Mouse (Mus musculus) forebrain, embryonic 13.5 days (tissue): Measurements from ENCODE around the gene Prss38. TPM values are rescaled to one million over a fixed set of nuclear protein-coding genes. Genes with fewer than 3 reads are reported as not detected.

Source experiments
- ATAC-seq: fragments of 200-750 bp; cut with Nextera tagmentation; 2 replicates; pipeline ENCODE4 v1.8.0; 2017
- H3K27ac ChIP-seq: fragments of 300-500 bp; sonication (generic); 2 replicates; pipeline ENCODE4 v1.5.1; 2015; ENCODE audit warnings: inconsistent platforms, mild to moderate bottlenecking, moderate library complexity
- H3K27me3 ChIP-seq: fragments of 300-500 bp; sonication (generic); 2 replicates; pipeline ENCODE4 v1.6.1; 2015; ENCODE audit warnings: mild to moderate bottlenecking, inconsistent platforms
- H3K36me3 ChIP-seq: fragments of 300-500 bp; sonication (generic); 2 replicates; pipeline ENCODE4 v1.6.1; 2015; ENCODE audit warnings: mild to moderate bottlenecking, inconsistent platforms; ENCODE audit not compliant: poor library complexity, severe bottlenecking
- H3K4me1 ChIP-seq: fragments of 300-500 bp; sonication (generic); 2 replicates; pipeline ENCODE4 v1.6.1; 2015; ENCODE audit warnings: inconsistent platforms
- H3K4me2 ChIP-seq: fragments of 300-500 bp; sonication (generic); 2 replicates; pipeline ENCODE4 v1.6.1; 2015; ENCODE audit warnings: inconsistent platforms, mild to moderate bottlenecking, moderate library complexity
- H3K4me3 ChIP-seq: fragments of 300-500 bp; sonication (generic); 2 replicates; pipeline ENCODE4 v1.5.1; 2015; ENCODE audit warnings: mild to moderate bottlenecking, inconsistent platforms
- H3K9ac ChIP-seq: fragments of 300-500 bp; sonication (generic); 2 replicates; pipeline ENCODE4 v1.6.1; 2015; ENCODE audit warnings: mild to moderate bottlenecking, inconsistent platforms
- H3K9me3 ChIP-seq: fragments of 300-500 bp; sonication (generic); replicated peaks from 2 replicates; pipeline ENCODE4 v1.6.1; 2016; ENCODE audit warnings: inconsistent platforms
- WGBS: fragments of 180-500 bp; shearing (Covaris S2); methylation state at CpG from one replicate; pipeline ENCODE4 v1.1.7; 2015; 5-methylcytosine and 5-hydroxymethylcytosine counted together
- microRNA-seq: library from miRNA; unstranded; fragments of <30 nt; microRNA quantifications from one replicate; pipeline ENCODE4, GENCODE M21; 2016
- polyA plus RNA-seq: library from polyadenylated mRNA; unstranded; fragments of >200 nt; fragmentation: Nextera tagmentation; extraction: Ambion mirVana; gene quantifications from 2 replicates; pipeline ENCODE4 v1.2.1, GENCODE M21; 2015

The Prss38 gene
- polyA plus RNA-seq, 1 experiment from 2014 or later, result not detected

DNA sequence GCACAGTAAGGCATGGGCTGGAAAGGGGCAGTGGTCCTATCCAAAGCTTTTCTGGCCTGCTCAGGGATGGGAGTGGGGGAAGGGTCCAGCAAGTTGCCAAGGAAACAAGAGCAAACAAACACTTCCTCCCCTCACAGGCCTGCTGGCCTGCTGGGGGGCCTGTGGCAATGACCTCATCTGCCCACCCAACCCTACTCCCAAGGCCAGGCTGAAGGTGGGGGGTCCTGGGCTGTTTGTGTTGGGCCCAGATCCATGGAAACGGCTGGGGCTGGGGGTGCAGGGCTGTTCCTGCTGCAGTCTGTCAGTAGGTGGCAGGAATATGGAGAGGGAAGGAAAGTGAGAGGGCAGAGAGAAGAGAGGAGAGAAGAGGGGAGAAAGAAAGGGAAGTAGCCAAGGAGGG, 39.1 kb downstream of the Prss38 start:
- no peaks in the 10 kb centered on the region for H3K9me3 ChIP-seq
- peaks cover 19% of the 10 kb centered on the region for H3K27me3 ChIP-seq
- no peak overlapping the region for H3K9ac ChIP-seq
- H3K36me3 ChIP-seq, result no peaks in the 10 kb centered on the region
- H3K4me2 ChIP-seq, result no peak overlapping the region
- H3K4me1 ChIP-seq, result peaks cover 6% of the 10 kb centered on the region
- no peak overlapping the region for H3K4me3 ChIP-seq
- no peak for ATAC-seq
- WGBS, result 17% methylated on average over 1 of the region's 1 CpGs
- H3K27ac ChIP-seq, result no peak overlapping the region

DNA sequence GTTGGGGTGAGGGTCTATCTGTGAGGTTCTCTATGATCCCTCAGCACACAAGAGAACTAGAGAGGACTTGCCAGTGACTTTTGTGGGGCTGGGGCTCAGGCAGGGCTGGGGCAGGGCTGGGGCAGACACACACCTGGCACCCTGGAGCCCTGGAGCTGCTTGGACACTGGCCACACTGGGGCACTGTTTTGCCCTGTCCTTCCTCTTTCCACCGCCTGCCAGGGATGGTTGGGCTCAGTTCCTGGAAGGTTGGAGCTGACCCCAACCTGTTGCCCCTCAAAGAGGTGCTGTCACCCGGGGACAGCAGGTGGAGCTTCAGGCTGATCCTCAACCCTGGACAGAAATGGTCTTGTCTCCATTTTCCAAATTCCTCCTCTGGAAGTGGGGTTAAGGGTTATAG, 39.5 kb downstream of the Prss38 start:
- H3K4me2 ChIP-seq, result no peak overlapping the region
- no peak overlapping the region for H3K9ac ChIP-seq
- no peaks in the 10 kb centered on the region for H3K36me3 ChIP-seq
- 57% methylated on average over 2 of the region's 2 CpGs for WGBS
- peaks cover 6% of the 10 kb centered on the region for H3K4me1 ChIP-seq
- no peak overlapping the region for H3K4me3 ChIP-seq
- no peaks in the 10 kb centered on the region for H3K9me3 ChIP-seq
- H3K27me3 ChIP-seq, result peaks cover 22% of the 10 kb centered on the region
- no peak overlapping the region for H3K27ac ChIP-seq
- ATAC-seq, result no peak

GRCm38 (mm10) chr11:59335150-59335549, 40.3 kb downstream of the Prss38 start:
- Histone ChIP-seq H3K4me1 (peaks cover 8% of the 10 kb centered on the region), H3K36me3 (no peaks in the 10 kb centered on the region), H3K27ac (no peak overlapping the region), H3K9me3 (no peaks in the 10 kb centered on the region), H3K4me3 (no peak overlapping the region), H3K27me3 (peaks cover 22% of the 10 kb centered on the region), H3K4me2 (no peak overlapping the region), H3K9ac (no peak overlapping the region)
- no peak for ATAC-seq
- WGBS, result 83% methylated on average over 4 of the region's 4 CpGs

DNA sequence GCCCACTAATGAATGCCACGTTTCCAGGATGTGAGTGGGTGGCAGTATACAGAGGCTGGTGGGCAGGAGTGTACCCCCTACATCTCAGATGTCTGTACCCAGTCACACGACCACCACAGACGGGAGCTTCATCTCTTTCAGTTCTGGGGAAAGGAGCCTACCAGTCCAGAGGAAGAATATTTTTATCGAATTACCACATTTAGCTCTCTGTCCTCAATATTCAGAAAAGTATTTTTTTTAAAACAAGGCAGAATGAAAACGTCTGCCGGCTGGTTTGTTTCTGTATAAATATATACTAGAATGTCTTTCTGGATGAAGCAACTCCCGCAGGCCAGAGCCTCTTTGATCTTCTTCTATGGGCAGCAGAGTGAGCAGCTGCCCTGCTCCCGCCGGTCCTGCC, 42.5 kb downstream of the Prss38 start:
- WGBS, result 33% methylated on average over 9 of the region's 9 CpGs
- H3K9me3 ChIP-seq, result no peaks in the 10 kb centered on the region
- no peak overlapping the region for H3K4me3 ChIP-seq
- H3K27me3 ChIP-seq, result peaks cover 22% of the 10 kb centered on the region
- no peak overlapping the region for H3K27ac ChIP-seq
- no peak overlapping the region for H3K4me2 ChIP-seq
- peaks cover 23% of the 10 kb centered on the region for H3K4me1 ChIP-seq
- no peak overlapping the region for H3K9ac ChIP-seq
- ATAC-seq, result no peak
- H3K36me3 ChIP-seq, result no peaks in the 10 kb centered on the region

- H3K4me3 ChIP-seq, result no peak overlapping the region
- H3K4me2 ChIP-seq, result no peak overlapping the region
- H3K9ac ChIP-seq, result no peak overlapping the region
- H3K27me3 ChIP-seq, result peaks cover 22% of the 10 kb centered on the region
- peaks cover 20% of the 10 kb centered on the region for H3K4me1 ChIP-seq
- ATAC-seq, result no peak
- H3K36me3 ChIP-seq, result no peaks in the 10 kb centered on the region
- 82% methylated on average over 16 of the region's 16 CpGs for WGBS
- H3K27ac ChIP-seq, result no peak overlapping the region
- H3K9me3 ChIP-seq, result no peaks in the 10 kb centered on the region
Measured at GRCm38 (mm10) chr11:59331167-59331869, 44.1 kb downstream of the Prss38 start.

DNA sequence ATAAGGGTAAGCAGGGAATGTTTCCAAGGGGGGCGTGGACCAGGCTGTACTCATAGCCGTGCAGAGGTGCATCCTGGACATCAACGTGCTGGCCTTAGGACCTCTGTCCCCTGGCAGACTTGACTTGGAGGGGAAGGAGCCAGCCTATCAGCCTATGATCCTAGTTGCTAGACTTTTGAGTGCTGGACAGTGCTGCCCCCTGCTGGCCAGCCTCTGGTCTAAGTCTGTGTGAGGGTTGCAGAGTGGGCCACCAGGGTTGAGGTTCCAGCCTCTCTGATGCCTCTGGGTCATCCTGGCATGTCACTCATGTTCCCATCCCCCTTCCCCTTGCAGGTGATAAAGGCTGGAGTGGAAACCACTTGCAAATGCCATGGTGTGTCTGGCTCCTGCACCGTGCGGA, 44.9 kb downstream of the Prss38 start:
- H3K4me1 ChIP-seq, result peaks cover 17% of the 10 kb centered on the region
- no peaks in the 10 kb centered on the region for H3K9me3 ChIP-seq
- 0 out of 2 replicates have a peak overlapping the region, but pooled peaks have one; percentile 12 for H3K9ac ChIP-seq
- no peak overlapping the region for H3K4me2 ChIP-seq
- H3K4me3 ChIP-seq, result no peak overlapping the region
- H3K27me3 ChIP-seq, result peaks cover 22% of the 10 kb centered on the region
- 0 out of 2 replicates have a peak, but pooled peaks have one; percentile 53 for ATAC-seq
- 41% methylated on average over 5 of the region's 5 CpGs for WGBS
- no peak overlapping the region for H3K27ac ChIP-seq
- H3K36me3 ChIP-seq, result no peaks in the 10 kb centered on the region

DNA sequence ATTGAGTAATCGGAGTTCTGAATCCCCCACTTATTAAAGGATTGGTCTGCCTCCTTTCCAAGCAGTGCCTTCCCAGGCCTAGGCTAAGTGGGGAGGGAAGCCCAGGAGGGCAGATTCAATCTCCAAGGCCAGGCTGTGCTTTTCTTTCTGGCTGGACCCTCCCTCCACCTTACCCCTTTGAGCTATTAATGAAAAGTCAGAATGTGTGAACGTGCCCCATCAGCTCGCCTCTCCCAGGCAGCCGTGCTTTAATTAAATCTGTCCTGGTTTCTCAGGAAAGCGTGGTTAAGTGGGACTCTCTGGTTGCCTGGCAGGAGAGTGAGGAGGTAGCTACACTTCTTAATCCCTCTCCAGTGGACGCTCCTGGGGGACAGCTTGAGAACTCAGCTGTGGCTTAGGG, 45.8 kb downstream of the Prss38 start:
- H3K4me3 ChIP-seq, result no peak overlapping the region
- peak overlapping the region; percentile 41 for H3K27ac ChIP-seq
- 0 out of 2 replicates have a peak overlapping the region, but pooled peaks have one; percentile 18 for H3K9ac ChIP-seq
- no peak for ATAC-seq
- no peak overlapping the region for H3K4me2 ChIP-seq
- H3K36me3 ChIP-seq, result no peaks in the 10 kb centered on the region
- 1% methylated on average over 6 of the region's 6 CpGs for WGBS
- peaks cover 17% of the 10 kb centered on the region for H3K4me1 ChIP-seq
- H3K9me3 ChIP-seq, result no peaks in the 10 kb centered on the region
- peaks cover 20% of the 10 kb centered on the region for H3K27me3 ChIP-seq

DNA sequence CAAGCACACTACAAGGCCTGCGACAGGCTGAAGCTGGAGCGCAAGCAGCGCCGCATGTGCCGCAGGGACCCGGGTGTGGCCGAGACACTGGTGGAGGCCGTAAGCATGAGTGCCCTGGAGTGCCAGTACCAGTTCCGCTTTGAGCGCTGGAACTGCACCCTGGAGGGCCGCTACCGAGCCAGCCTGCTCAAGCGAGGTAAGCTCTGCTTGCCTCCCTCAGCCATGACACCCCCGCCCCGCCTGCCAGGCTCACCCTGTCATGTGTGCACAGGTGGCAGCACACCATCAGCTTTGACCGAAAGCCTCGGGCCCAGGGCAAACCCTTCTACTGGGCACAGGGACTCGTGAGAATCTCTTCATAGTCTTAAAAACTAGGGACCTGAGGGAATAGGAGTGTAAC, 47.8 kb downstream of the Prss38 start:
- Histone ChIP-seq H3K4me3 (no peak overlapping the region), H3K36me3 (no peaks in the 10 kb centered on the region), H3K9me3 (no peaks in the 10 kb centered on the region), H3K4me2 (no peak overlapping the region), H3K27me3 (peaks cover 11% of the 10 kb centered on the region), H3K9ac (no peak overlapping the region), H3K27ac (no peak overlapping the region), H3K4me1 (peaks cover 17% of the 10 kb centered on the region)
- no peak for ATAC-seq
- 88% methylated on average over 18 of the region's 18 CpGs for WGBS

GRCm38 (mm10) chr11:59324777-59325176, 50.7 kb downstream of the Prss38 start:
- peaks cover 12% of the 10 kb centered on the region for H3K4me1 ChIP-seq
- H3K9ac ChIP-seq, result no peak overlapping the region
- H3K36me3 ChIP-seq, result no peaks in the 10 kb centered on the region
- H3K4me3 ChIP-seq, result no peak overlapping the region
- H3K4me2 ChIP-seq, result no peak overlapping the region
- ATAC-seq, result no peak
- no peaks in the 10 kb centered on the region for H3K9me3 ChIP-seq
- H3K27me3 ChIP-seq, result no peaks in the 10 kb centered on the region
- H3K27ac ChIP-seq, result no peak overlapping the region
- WGBS, result 89% methylated on average over 5 of the region's 5 CpGs

DNA sequence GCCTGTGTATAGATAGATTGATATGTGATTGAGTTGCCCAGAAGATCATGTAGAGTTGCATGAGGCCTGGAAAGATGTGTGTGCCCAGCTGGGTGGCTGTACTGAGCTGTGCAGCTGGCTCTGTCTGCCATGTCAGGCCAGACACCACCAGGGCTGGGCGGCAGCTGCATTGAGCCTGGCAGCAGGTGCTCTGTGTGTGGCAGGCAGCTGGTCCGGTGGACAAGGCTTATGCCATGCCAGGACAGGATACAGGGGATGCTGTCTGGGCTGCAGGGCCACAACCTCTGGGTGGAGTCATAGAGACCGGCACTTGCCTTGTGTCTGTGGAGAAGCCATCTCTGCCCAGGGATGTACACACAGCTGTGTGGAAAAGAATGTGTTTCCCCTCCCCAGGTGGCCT, 52.5 kb downstream of the Prss38 start:
- WGBS, result 92% methylated on average over 3 of the region's 3 CpGs
- Histone ChIP-seq H3K4me3 (no peak overlapping the region), H3K27ac (no peak overlapping the region), H3K27me3 (no peaks in the 10 kb centered on the region), H3K4me2 (no peak overlapping the region), H3K36me3 (no peaks in the 10 kb centered on the region), H3K4me1 (no peaks in the 10 kb centered on the region), H3K9me3 (no peaks in the 10 kb centered on the region), H3K9ac (no peak overlapping the region)
- ATAC-seq, result no peak

Small RNA genes within 50 kb of the gene (microRNA-seq; reads per million reads assigned to microRNA genes)
- not detected for gene Gm24756

Other genes starting within 250 kb of the Prss38 start
- 0.04 and 0.08 TPM in 2 replicates for gene Obscn, start 239.3 kb downstream of the Prss38 start, polyA plus RNA-seq
- gene Iba57, start 211.9 kb downstream of the Prss38 start, polyA plus RNA-seq, result 6.8 and 7.5 TPM in 2 replicates
- not detected in 2 replicates for gene Gjc2, start 192.4 kb downstream of the Prss38 start, polyA plus RNA-seq
- 127 and 131 TPM in 2 replicates for gene Guk1, start 183.4 kb downstream of the Prss38 start, polyA plus RNA-seq
- 103 TPM in 2 replicates for gene Mrpl55, start 173.2 kb downstream of the Prss38 start, polyA plus RNA-seq
- 32.3 and 35.1 TPM in 2 replicates for gene 2310033P09Rik, start 167.3 kb downstream of the Prss38 start, polyA plus RNA-seq
- 570 and 595 TPM in 2 replicates for gene Arf1, start 147.4 kb downstream of the Prss38 start, polyA plus RNA-seq
- 2.3 and 3.4 TPM in 2 replicates for gene Wnt3a, start 84.9 kb downstream of the Prss38 start, polyA plus RNA-seq
- 1.8 and 2.9 TPM in 2 replicates for gene Wnt9a, start 68.7 kb downstream of the Prss38 start, polyA plus RNA-seq
- 12.5 and 13.0 TPM in 2 replicates for gene Jmjd4, start 74.4 kb upstream of the Prss38 start, polyA plus RNA-seq
- 239 and 252 TPM in 2 replicates for gene Snap47, start 75.5 kb upstream of the Prss38 start, polyA plus RNA-seq
- gene Zfp867, start 96.8 kb upstream of the Prss38 start, polyA plus RNA-seq, result 13.5 and 14.1 TPM in 2 replicates
- 20.4 and 23.9 TPM in 2 replicates for gene Zkscan17, start 151.1 kb upstream of the Prss38 start, polyA plus RNA-seq
- 0.08 and 0.09 TPM in 2 replicates for gene Nlrp3, start 165.9 kb upstream of the Prss38 start, polyA plus RNA-seq
- not detected in 2 replicates for gene Olfr222, start 200.6 kb upstream of the Prss38 start, polyA plus RNA-seq
- not detected in 2 replicates for gene Olfr223, start 217.6 kb upstream of the Prss38 start, polyA plus RNA-seq